Mouse (Mus musculus): ENCODE measurements at regions not wholly inside any gene's neighbourhood (a gene's known extent, or its start where the extent isn't known, plus 50 kb on each side); places are given as distances from the start of the nearest gene placed in this dataset.

- Histone ChIP-seq H3K9me3 (replicated peaks; ENCODE audit: control insufficient read depth, low read length) (no peaks in the 10 kb centered on the region), H3K4me3 (ENCODE audit: low read depth, low read length) (no peak overlapping the region), H3K4me1 (ENCODE audit: control insufficient read depth, insufficient read depth) (no peaks in the 10 kb centered on the region), H3K4me2 (ENCODE audit: low read depth, low read length) (no peak overlapping the region), H3K27me3 (ENCODE audit: control insufficient read depth, insufficient read depth, low read length) (no peaks in the 10 kb centered on the region), H3K27ac (ENCODE audit: low read depth) (no peak overlapping the region), H3K36me3 (replicated peaks; ENCODE audit: control insufficient read depth, insufficient read depth, low read length) (no peaks in the 10 kb centered on the region), H3K9ac (replicated peaks; ENCODE audit: low read depth, low read length) (no peak overlapping the region)
- TF ChIP-seq CTCF (IDR thresholded peaks at IDR 0.05; ENCODE audit: low read depth) (no peak), EP300 (IDR thresholded peaks at IDR 0.05; ENCODE audit: low read depth) (no peak)
- DNase-seq (ENCODE audit: low spot score) (no peak), ATAC-seq (ENCODE audit: insufficient read depth, low read depth) (no peak)
- WGBS: 72% methylated on average over 4 of the region's 4 CpGs
Observed at GRCm38 (mm10) chr13:51289442-51289841, 118.6 kb downstream of the Nxnl2 start.

- H3K27ac ChIP-seq (ENCODE audit: low read depth): no peak overlapping the region
- no peak overlapping the region for H3K4me2 ChIP-seq (ENCODE audit: low read depth, low read length)
- no peak overlapping the region for H3K4me3 ChIP-seq (ENCODE audit: low read depth, low read length)
- no peak for ATAC-seq (ENCODE audit: insufficient read depth, low read depth)
- H3K27me3 ChIP-seq (ENCODE audit: control insufficient read depth, insufficient read depth, low read length): no peaks in the 10 kb centered on the region
- WGBS: 86% methylated on average over 7 of the region's 7 CpGs
- H3K9me3 ChIP-seq (replicated peaks; ENCODE audit: control insufficient read depth, low read length): no peaks in the 10 kb centered on the region
- H3K36me3 ChIP-seq (replicated peaks; ENCODE audit: control insufficient read depth, insufficient read depth, low read length): no peaks in the 10 kb centered on the region
- no peak for TF ChIP-seq CTCF (IDR thresholded peaks at IDR 0.05; ENCODE audit: low read depth)
- TF ChIP-seq EP300 (IDR thresholded peaks at IDR 0.05; ENCODE audit: low read depth): no peak
- DNase-seq (ENCODE audit: low spot score): no peak
- H3K4me1 ChIP-seq (ENCODE audit: control insufficient read depth, insufficient read depth): no peaks in the 10 kb centered on the region
- no peak overlapping the region for H3K9ac ChIP-seq (replicated peaks; ENCODE audit: low read depth, low read length)
Observed at GRCm38 (mm10) chr13:51290021-51290424, 118.4 kb upstream of the S1pr3 start.

GRCm38 (mm10) chr13:51290926-51291325 is 117.5 kb upstream of the S1pr3 start:
- TF ChIP-seq CTCF (IDR thresholded peaks at IDR 0.05; ENCODE audit: low read depth) (no peak), EP300 (IDR thresholded peaks at IDR 0.05; ENCODE audit: low read depth) (no peak)
- Histone ChIP-seq H3K4me1 (ENCODE audit: control insufficient read depth, insufficient read depth) (0 out of 2 replicates have a peak, but pooled peaks cover 2% of the 10 kb centered on the region), H3K4me2 (ENCODE audit: low read depth, low read length) (no peak overlapping the region), H3K4me3 (ENCODE audit: low read depth, low read length) (no peak overlapping the region), H3K27ac (ENCODE audit: low read depth) (no peak overlapping the region), H3K9ac (replicated peaks; ENCODE audit: low read depth, low read length) (no peak overlapping the region), H3K27me3 (ENCODE audit: control insufficient read depth, insufficient read depth, low read length) (no peaks in the 10 kb centered on the region), H3K9me3 (replicated peaks; ENCODE audit: control insufficient read depth, low read length) (no peaks in the 10 kb centered on the region), H3K36me3 (replicated peaks; ENCODE audit: control insufficient read depth, insufficient read depth, low read length) (no peaks in the 10 kb centered on the region)
- ATAC-seq (ENCODE audit: insufficient read depth, low read depth) (no peak), DNase-seq (ENCODE audit: low spot score) (no peak)
- 80% methylated on average over 6 of the region's 6 CpGs for WGBS

- Histone ChIP-seq H3K27me3 (ENCODE audit: control insufficient read depth, insufficient read depth, low read length) (no peaks in the 10 kb centered on the region), H3K9ac (replicated peaks; ENCODE audit: low read depth, low read length) (no peak overlapping the region), H3K4me1 (ENCODE audit: control insufficient read depth, insufficient read depth) (peaks cover 9% of the 10 kb centered on the region; the same call in 1 of the 2 replicates), H3K4me2 (ENCODE audit: low read depth, low read length) (no peak overlapping the region), H3K27ac (ENCODE audit: low read depth) (no peak overlapping the region), H3K36me3 (replicated peaks; ENCODE audit: control insufficient read depth, insufficient read depth, low read length) (no peaks in the 10 kb centered on the region), H3K4me3 (ENCODE audit: low read depth, low read length) (no peak overlapping the region), H3K9me3 (replicated peaks; ENCODE audit: control insufficient read depth, low read length) (no peaks in the 10 kb centered on the region)
- ATAC-seq (ENCODE audit: insufficient read depth, low read depth): no peak
- TF ChIP-seq CTCF (IDR thresholded peaks at IDR 0.05; ENCODE audit: low read depth): no peak
- TF ChIP-seq EP300 (IDR thresholded peaks at IDR 0.05; ENCODE audit: low read depth): no peak
- no peak for DNase-seq (ENCODE audit: low spot score)
- WGBS: 63% methylated on average over 4 of the region's 4 CpGs
Observed at GRCm38 (mm10) chr13:51293047-51293446, 115.4 kb upstream of the S1pr3 start.

- Histone ChIP-seq H3K4me3 (ENCODE audit: low read depth, low read length) (no peak overlapping the region), H3K4me1 (ENCODE audit: control insufficient read depth, insufficient read depth) (peaks cover 19% of the 10 kb centered on the region; the same call in 1 of the 2 replicates), H3K9ac (replicated peaks; ENCODE audit: low read depth, low read length) (no peak overlapping the region), H3K36me3 (replicated peaks; ENCODE audit: control insufficient read depth, insufficient read depth, low read length) (no peaks in the 10 kb centered on the region), H3K27ac (ENCODE audit: low read depth) (no peak overlapping the region), H3K9me3 (replicated peaks; ENCODE audit: control insufficient read depth, low read length) (no peaks in the 10 kb centered on the region), H3K27me3 (ENCODE audit: control insufficient read depth, insufficient read depth, low read length) (no peaks in the 10 kb centered on the region), H3K4me2 (ENCODE audit: low read depth, low read length) (no peak overlapping the region)
- ATAC-seq (ENCODE audit: insufficient read depth, low read depth) (0 out of 2 replicates have a peak, but pooled peaks have one; percentile 22), DNase-seq (ENCODE audit: low spot score) (no peak)
- 12% methylated on average over 3 of the region's 3 CpGs for WGBS
- no peak for TF ChIP-seq CTCF (IDR thresholded peaks at IDR 0.05; ENCODE audit: low read depth)
- TF ChIP-seq EP300 (IDR thresholded peaks at IDR 0.05; ENCODE audit: low read depth): no peak
Observed at GRCm38 (mm10) chr13:51295872-51296271, 112.6 kb upstream of the S1pr3 start.

- Histone ChIP-seq H3K4me2 (ENCODE audit: low read depth, low read length) (no peak overlapping the region), H3K9me3 (replicated peaks; ENCODE audit: control insufficient read depth, low read length) (no peaks in the 10 kb centered on the region), H3K4me1 (ENCODE audit: control insufficient read depth, insufficient read depth) (peaks cover 19% of the 10 kb centered on the region; the same call in 1 of the 2 replicates), H3K36me3 (replicated peaks; ENCODE audit: control insufficient read depth, insufficient read depth, low read length) (no peaks in the 10 kb centered on the region), H3K4me3 (ENCODE audit: low read depth, low read length) (no peak overlapping the region), H3K27ac (ENCODE audit: low read depth) (0 out of 2 replicates have a peak overlapping the region, but pooled peaks have one; percentile 21), H3K9ac (replicated peaks; ENCODE audit: low read depth, low read length) (no peak overlapping the region), H3K27me3 (ENCODE audit: control insufficient read depth, insufficient read depth, low read length) (no peaks in the 10 kb centered on the region)
- DNase-seq (ENCODE audit: low spot score): no peak
- ATAC-seq (ENCODE audit: insufficient read depth, low read depth): no peak
- no peak for TF ChIP-seq CTCF (IDR thresholded peaks at IDR 0.05; ENCODE audit: low read depth)
- WGBS: 85% methylated on average over 13 of the region's 13 CpGs
Observed at GRCm38 (mm10) chr13:51297231-51297880, 111.1 kb upstream of the S1pr3 start.
